Mouse (Mus musculus): ENCODE data around the gene Car9. TPM values are rescaled to one million over a fixed set of nuclear protein-coding genes. Genes with fewer than 3 reads are reported as not detected.
A peak's percentile ranks its signal among the peaks of the same experiment; 100 is the strongest.

Gene Car9
- polyA plus RNA-seq, 1 experiment from 2014 or later = 0.41 TPM

- Histone ChIP-seq H3K9me3 (replicated peaks; ENCODE audit: control insufficient read depth, low read length) (no peaks in the 10 kb centered on the region), H3K4me1 (ENCODE audit: control insufficient read depth, insufficient read depth, low read length) (peaks cover 4% of the 10 kb centered on the region; the same call in 1 of the 2 replicates), H3K9ac (replicated peaks; ENCODE audit: low read length) (no peak overlapping the region), H3K4me3 (ENCODE audit: low read depth, low read length) (no peak overlapping the region), H3K27ac (replicated peaks; ENCODE audit: low read depth, low read length) (no peak overlapping the region), H3K4me2 (ENCODE audit: low read depth, low read length) (no peak overlapping the region), H3K27me3 (ENCODE audit: control insufficient read depth, insufficient read depth, low read length) (no peaks in the 10 kb centered on the region), H3K36me3 (replicated peaks; ENCODE audit: control insufficient read depth, insufficient read depth, low read depth, low read length) (peaks cover 26% of the 10 kb centered on the region)
- ATAC-seq (replicated peaks; ENCODE audit: insufficient number of reproducible peaks, low FRiP score, low TSS enrichment, low read depth) (no peak), DNase-seq (ENCODE audit: low spot score) (no peak)
Observed at GRCm38 (mm10) chr4:43553891-43554290, 47.1 kb downstream of the Car9 start.

DNA sequence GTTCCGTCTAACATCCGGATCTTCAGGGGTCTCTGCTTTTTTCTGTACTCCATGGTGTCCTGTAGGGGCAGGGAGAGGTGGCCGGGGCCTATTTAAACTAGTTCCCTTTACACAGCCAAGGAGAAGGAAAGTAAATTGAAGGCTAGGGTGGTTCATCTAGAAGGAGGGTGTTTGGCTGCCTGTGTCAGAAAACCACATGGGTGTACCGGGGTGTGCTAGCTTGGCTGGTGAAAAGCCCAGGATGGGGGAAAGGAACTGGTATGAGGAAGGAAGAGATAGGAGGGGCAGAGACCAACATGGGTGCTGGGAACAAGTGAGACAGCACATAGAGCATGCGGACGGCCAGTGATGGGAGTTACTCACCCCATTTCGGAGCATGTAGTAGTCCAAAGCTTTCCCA, 49.2 kb downstream of the Car9 start:
- Histone ChIP-seq H3K4me2 (ENCODE audit: low read depth, low read length) (no peak overlapping the region), H3K4me1 (ENCODE audit: control insufficient read depth, insufficient read depth, low read length) (peaks cover 10% of the 10 kb centered on the region), H3K4me3 (ENCODE audit: low read depth, low read length) (no peak overlapping the region), H3K9ac (replicated peaks; ENCODE audit: low read length) (no peak overlapping the region), H3K9me3 (replicated peaks; ENCODE audit: control insufficient read depth, low read length) (no peaks in the 10 kb centered on the region), H3K27me3 (ENCODE audit: control insufficient read depth, insufficient read depth, low read length) (no peaks in the 10 kb centered on the region), H3K36me3 (replicated peaks; ENCODE audit: control insufficient read depth, insufficient read depth, low read depth, low read length) (peaks cover 17% of the 10 kb centered on the region), H3K27ac (replicated peaks; ENCODE audit: low read depth, low read length) (no peak overlapping the region)
- DNase-seq (ENCODE audit: low spot score) = no peak
- 94% methylated on average over 7 of the region's 7 CpGs for WGBS
- ATAC-seq (replicated peaks; ENCODE audit: insufficient number of reproducible peaks, low FRiP score, low TSS enrichment, low read depth) = no peak

DNA sequence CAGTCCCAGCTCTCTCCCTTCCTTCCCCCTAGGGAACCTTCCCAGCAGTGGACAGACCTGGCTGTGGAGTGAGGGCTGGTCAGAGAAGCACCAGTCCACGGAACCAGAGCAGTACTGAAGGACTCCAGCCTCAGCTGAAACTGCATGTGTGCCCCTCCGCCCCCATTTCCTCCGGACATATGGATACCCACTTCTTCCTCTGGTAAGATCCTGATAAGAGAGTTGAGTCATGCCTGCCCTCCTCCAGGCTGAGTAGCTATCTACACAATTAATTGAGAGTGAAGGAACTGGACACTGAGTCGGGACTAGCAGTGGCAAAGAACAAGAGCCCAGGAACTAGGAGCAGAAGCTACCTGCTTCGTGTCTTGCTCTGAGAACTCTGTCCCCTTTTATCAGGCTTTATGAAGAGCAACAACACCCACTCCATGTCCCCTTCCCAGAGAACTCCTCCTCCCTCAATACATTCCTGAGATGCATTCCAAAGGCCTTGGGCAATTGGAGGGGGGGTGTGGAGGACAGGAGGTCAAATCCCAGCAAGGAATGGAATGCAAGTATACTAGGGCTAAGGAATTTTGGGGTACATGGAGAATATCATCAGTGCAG, 51.4 kb downstream of the Car9 start:
- 21% methylated on average over 5 of the region's 5 CpGs for WGBS
- Histone ChIP-seq H3K4me2 (ENCODE audit: low read depth, low read length) (peak overlapping the region; percentile 14), H3K36me3 (replicated peaks; ENCODE audit: control insufficient read depth, insufficient read depth, low read depth, low read length) (peaks cover 5% of the 10 kb centered on the region), H3K9me3 (replicated peaks; ENCODE audit: control insufficient read depth, low read length) (no peaks in the 10 kb centered on the region), H3K4me3 (ENCODE audit: low read depth, low read length) (no peak overlapping the region), H3K4me1 (ENCODE audit: control insufficient read depth, insufficient read depth, low read length) (peaks cover 12% of the 10 kb centered on the region), H3K27me3 (ENCODE audit: control insufficient read depth, insufficient read depth, low read length) (no peaks in the 10 kb centered on the region), H3K9ac (replicated peaks; ENCODE audit: low read length) (peak overlapping the region; percentile 26; the same call in 1 of the 2 replicates), H3K27ac (replicated peaks; ENCODE audit: low read depth, low read length) (peak overlapping the region; percentile 29)
- ATAC-seq (replicated peaks; ENCODE audit: insufficient number of reproducible peaks, low FRiP score, low TSS enrichment, low read depth) (no peak), DNase-seq (ENCODE audit: low spot score) (peak; percentile 63)

- Histone ChIP-seq H3K36me3 (replicated peaks; ENCODE audit: control insufficient read depth, insufficient read depth, low read depth, low read length) (peaks cover 5% of the 10 kb centered on the region; the same call in 1 of the 2 replicates), H3K27me3 (ENCODE audit: control insufficient read depth, insufficient read depth, low read length) (no peaks in the 10 kb centered on the region), H3K4me2 (ENCODE audit: low read depth, low read length) (peak overlapping the region; percentile 14; the same call in 1 of the 2 replicates), H3K9ac (replicated peaks; ENCODE audit: low read length) (peak overlapping the region; percentile 32), H3K4me3 (ENCODE audit: low read depth, low read length) (no peak overlapping the region), H3K4me1 (ENCODE audit: control insufficient read depth, insufficient read depth, low read length) (peaks cover 15% of the 10 kb centered on the region), H3K9me3 (replicated peaks; ENCODE audit: control insufficient read depth, low read length) (no peaks in the 10 kb centered on the region), H3K27ac (replicated peaks; ENCODE audit: low read depth, low read length) (peak overlapping the region; percentile 29)
- 14% methylated on average over 13 of the region's 13 CpGs for WGBS
- ATAC-seq (replicated peaks; ENCODE audit: insufficient number of reproducible peaks, low FRiP score, low TSS enrichment, low read depth) = no peak
- peak; percentile 75 for DNase-seq (ENCODE audit: low spot score)
Observed at GRCm38 (mm10) chr4:43558631-43559356, 52.0 kb downstream of the Car9 start.

GRCm38 (mm10) chr4:43559519-43560242, 52.9 kb downstream of the Car9 start:
- Histone ChIP-seq H3K4me3 (ENCODE audit: low read depth, low read length) (peak overlapping the region; percentile 6; the same call in 1 of the 2 replicates), H3K9me3 (replicated peaks; ENCODE audit: control insufficient read depth, low read length) (no peaks in the 10 kb centered on the region), H3K9ac (replicated peaks; ENCODE audit: low read length) (peak overlapping the region; percentile 19), H3K4me1 (ENCODE audit: control insufficient read depth, insufficient read depth, low read length) (peaks cover 15% of the 10 kb centered on the region), H3K4me2 (ENCODE audit: low read depth, low read length) (peak overlapping the region; percentile 36), H3K27ac (replicated peaks; ENCODE audit: low read depth, low read length) (no peak overlapping the region), H3K27me3 (ENCODE audit: control insufficient read depth, insufficient read depth, low read length) (no peaks in the 10 kb centered on the region), H3K36me3 (replicated peaks; ENCODE audit: control insufficient read depth, insufficient read depth, low read depth, low read length) (peaks cover 5% of the 10 kb centered on the region; the same call in 1 of the 2 replicates)
- DNase-seq (ENCODE audit: low spot score) (no peak), ATAC-seq (replicated peaks; ENCODE audit: insufficient number of reproducible peaks, low FRiP score, low TSS enrichment, low read depth) (no peak)
- 67% methylated on average over 13 of the region's 13 CpGs for WGBS

GRCm38 (mm10) chr4:43560243-43560611, 53.5 kb downstream of the Car9 start:
- Histone ChIP-seq H3K4me3 (ENCODE audit: low read depth, low read length) (peak overlapping the region; percentile 6; the same call in 1 of the 2 replicates), H3K4me2 (ENCODE audit: low read depth, low read length) (peak overlapping the region; percentile 36), H3K36me3 (replicated peaks; ENCODE audit: control insufficient read depth, insufficient read depth, low read depth, low read length) (peaks cover 1% of the 10 kb centered on the region; the same call in 1 of the 2 replicates), H3K9ac (replicated peaks; ENCODE audit: low read length) (peak overlapping the region; percentile 95), H3K9me3 (replicated peaks; ENCODE audit: control insufficient read depth, low read length) (no peaks in the 10 kb centered on the region), H3K27me3 (ENCODE audit: control insufficient read depth, insufficient read depth, low read length) (no peaks in the 10 kb centered on the region), H3K27ac (replicated peaks; ENCODE audit: low read depth, low read length) (no peak overlapping the region), H3K4me1 (ENCODE audit: control insufficient read depth, insufficient read depth, low read length) (peaks cover 15% of the 10 kb centered on the region)
- ATAC-seq (replicated peaks; ENCODE audit: insufficient number of reproducible peaks, low FRiP score, low TSS enrichment, low read depth) (no peak), DNase-seq (ENCODE audit: low spot score) (no peak)
- WGBS = 39% methylated on average over 6 of the region's 6 CpGs

- Histone ChIP-seq H3K9me3 (replicated peaks; ENCODE audit: control insufficient read depth, low read length) (no peaks in the 10 kb centered on the region), H3K27me3 (ENCODE audit: control insufficient read depth, insufficient read depth, low read length) (no peaks in the 10 kb centered on the region), H3K36me3 (replicated peaks; ENCODE audit: control insufficient read depth, insufficient read depth, low read depth, low read length) (peaks cover 5% of the 10 kb centered on the region; the same call in 1 of the 2 replicates), H3K4me1 (ENCODE audit: control insufficient read depth, insufficient read depth, low read length) (peaks cover 15% of the 10 kb centered on the region), H3K9ac (replicated peaks; ENCODE audit: low read length) (peak overlapping the region; percentile 95), H3K27ac (replicated peaks; ENCODE audit: low read depth, low read length) (no peak overlapping the region), H3K4me2 (ENCODE audit: low read depth, low read length) (peak overlapping the region; percentile 79), H3K4me3 (ENCODE audit: low read depth, low read length) (peak overlapping the region; percentile 91)
- ATAC-seq (replicated peaks; ENCODE audit: insufficient number of reproducible peaks, low FRiP score, low TSS enrichment, low read depth) (no peak), DNase-seq (ENCODE audit: low spot score) (no peak)
- WGBS = 41% methylated on average over 2 of the region's 2 CpGs
Observed at GRCm38 (mm10) chr4:43560976-43561375, 54.2 kb downstream of the Car9 start.

Data from embryonic facial prominence, embryonic 11.5 days (tissue).